Mouse (Mus musculus): ENCODE data around the gene Hpgd. TPM values are rescaled to one million over a fixed set of nuclear protein-coding genes. Genes with fewer than 3 reads are reported as not detected.
A peak's percentile ranks its signal among the peaks of the same experiment; 100 is the strongest.
"Not testable (repeated sequence)": the region's sequence is repeated elsewhere in the genome, so short reads cannot be mapped to it uniquely, and the experiment has no call there.

The Hpgd gene
- 27.7 and 29.9 TPM in 2 replicates for polyA plus RNA-seq (2015; fragmentation: Nextera tagmentation; extraction: Ambion mirVana)

DNA sequence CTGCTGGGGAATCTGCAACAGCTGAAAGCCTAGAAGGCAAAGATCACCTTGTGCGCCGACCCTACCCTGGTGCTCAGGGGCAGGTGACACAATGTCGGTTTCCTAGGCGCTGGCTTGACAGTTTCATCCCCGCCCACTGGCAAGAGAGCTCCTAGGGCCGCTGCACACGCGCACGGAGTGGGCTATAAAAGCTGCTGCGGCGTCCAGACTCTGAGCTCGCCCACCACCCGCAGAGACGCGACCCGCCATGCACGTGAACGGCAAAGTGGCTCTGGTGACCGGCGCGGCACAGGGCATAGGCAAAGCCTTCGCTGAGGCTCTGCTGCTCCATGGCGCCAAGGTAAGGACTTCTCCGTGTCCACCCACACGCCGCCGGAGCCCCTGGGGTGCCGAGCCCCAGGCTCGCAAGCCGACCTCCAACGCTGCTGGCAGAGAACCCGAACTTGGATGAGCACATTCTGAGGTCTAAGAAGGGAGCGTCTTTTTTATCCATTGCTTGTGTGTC lies at the start of gene Hpgd:
Hpgd (plus strand) TSS at position 213 of the 505 bp plus-strand sequence.
- ATAC-seq (replicated peaks; ENCODE audit: low FRiP score, low read depth) (peak; percentile 84; the same call in 1 of the 2 replicates), DNase-seq (ENCODE audit: low spot score) (peak; percentile 75)
- Histone ChIP-seq H3K9me3 (replicated peaks; ENCODE audit: low read length) (no peaks in the 10 kb centered on the region), H3K4me2 (ENCODE audit: low read length) (peak within 1 kb of the TSS; percentile 60), H3K9ac (ENCODE audit: low read depth, low read length) (peak within 1 kb of the TSS; percentile 29), H3K27ac (no peak within 1 kb of the TSS), H3K4me3 (replicated peaks; ENCODE audit: low read depth, low read length) (peak within 1 kb of the TSS; percentile 47), H3K27me3 (ENCODE audit: insufficient read depth, low read length) (no peaks in the 10 kb centered on the region), H3K4me1 (replicated peaks; ENCODE audit: insufficient read depth, low read length) (no peaks in the 10 kb centered on the region), H3K36me3 (ENCODE audit: insufficient read depth, low read length) (no peaks in the 10 kb centered on the region)
- 0% methylated on average over 33 of the region's 33 CpGs for WGBS
- no peak for TF ChIP-seq CTCF (IDR thresholded peaks at IDR 0.05; ENCODE audit: low read depth)

DNA sequence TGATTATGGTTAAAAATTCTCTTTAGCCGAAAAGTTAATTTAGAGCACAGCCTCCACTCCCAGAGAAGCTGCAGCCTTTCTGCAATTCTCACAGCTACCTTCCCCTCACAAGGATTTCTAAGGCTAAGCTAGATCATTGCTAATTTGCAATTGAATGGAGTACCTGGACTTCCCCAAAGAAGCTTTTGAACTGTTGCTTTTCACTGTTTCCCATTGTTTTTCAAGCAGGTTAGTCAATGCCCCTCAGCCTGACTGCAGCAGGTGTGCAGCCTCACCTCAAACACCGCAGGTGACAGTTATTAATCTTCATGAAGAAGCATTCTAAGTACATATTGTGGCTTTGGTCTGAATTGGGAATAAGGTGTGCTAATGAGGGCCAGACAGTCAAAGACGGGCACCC lies 42.7 kb upstream of the Hpgd start:
- 78% methylated on average over 3 of the region's 3 CpGs for WGBS
- H3K9ac ChIP-seq (ENCODE audit: low read depth, low read length); H3K9me3 ChIP-seq (replicated peaks; ENCODE audit: low read length); H3K4me3 ChIP-seq (replicated peaks; ENCODE audit: low read depth, low read length); H3K4me1 ChIP-seq (replicated peaks; ENCODE audit: insufficient read depth, low read length); DNase-seq (ENCODE audit: low spot score); H3K27me3 ChIP-seq (ENCODE audit: insufficient read depth, low read length); H3K4me2 ChIP-seq (ENCODE audit: low read length); H3K27ac ChIP-seq; ATAC-seq (replicated peaks; ENCODE audit: low FRiP score, low read depth); H3K36me3 ChIP-seq (ENCODE audit: insufficient read depth, low read length): not testable (repeated sequence)

DNA sequence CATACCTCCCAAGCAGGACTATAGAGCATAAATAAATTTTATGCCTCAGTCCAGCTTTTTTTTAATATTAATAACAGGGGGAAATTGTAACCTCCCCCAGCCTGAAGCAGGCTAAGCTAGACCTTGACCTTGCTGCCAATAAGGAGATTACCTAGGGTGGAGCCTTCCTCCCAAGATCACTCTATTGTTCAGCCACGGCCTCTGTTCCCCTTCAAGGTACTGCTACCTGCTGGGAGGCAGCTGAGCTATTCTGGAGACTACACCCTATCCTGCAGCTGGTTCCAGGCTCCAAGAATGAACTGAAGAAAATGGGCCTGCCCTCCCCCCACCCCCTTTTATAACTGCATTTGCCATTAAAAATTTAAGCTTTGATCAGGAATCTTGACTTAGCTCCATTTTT lies 42.1 kb upstream of the Hpgd start:
- no peaks in the 10 kb centered on the region for H3K36me3 ChIP-seq (ENCODE audit: insufficient read depth, low read length)
- 56% methylated on average over 1 of the region's 1 CpGs for WGBS
- no peak overlapping the region for H3K9ac ChIP-seq (ENCODE audit: low read depth, low read length)
- no peaks in the 10 kb centered on the region for H3K9me3 ChIP-seq (replicated peaks; ENCODE audit: low read length)
- no peak for TF ChIP-seq CTCF (IDR thresholded peaks at IDR 0.05; ENCODE audit: low read depth)
- no peak overlapping the region for H3K27ac ChIP-seq
- no peaks in the 10 kb centered on the region for H3K4me1 ChIP-seq (replicated peaks; ENCODE audit: insufficient read depth, low read length)
- no peak overlapping the region for H3K4me3 ChIP-seq (replicated peaks; ENCODE audit: low read depth, low read length)
- no peak for DNase-seq (ENCODE audit: low spot score)
- H3K27me3 ChIP-seq (ENCODE audit: insufficient read depth, low read length), result no peaks in the 10 kb centered on the region
- no peak for ATAC-seq (replicated peaks; ENCODE audit: low FRiP score, low read depth)
- no peak overlapping the region for H3K4me2 ChIP-seq (ENCODE audit: low read length)

DNA sequence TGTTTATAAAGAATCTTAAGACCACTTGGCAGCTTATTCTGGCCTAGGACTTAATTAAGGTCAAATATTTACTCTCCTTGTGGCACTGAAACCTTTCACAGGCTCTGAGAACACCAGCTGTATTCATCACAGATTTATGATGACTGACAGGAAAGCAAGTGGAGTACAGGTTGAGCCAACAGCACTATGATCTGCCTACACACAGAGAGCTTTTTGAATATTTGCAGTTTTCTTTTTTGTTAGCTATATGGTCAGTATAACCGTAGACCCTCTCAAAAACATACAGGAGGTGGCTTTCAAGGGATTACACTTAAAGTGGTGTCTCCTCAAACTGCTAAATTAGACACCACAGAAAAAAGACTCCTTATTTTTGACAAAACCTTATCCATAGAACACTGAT lies 33.2 kb upstream of the Hpgd start:
- Histone ChIP-seq H3K4me1 (replicated peaks; ENCODE audit: insufficient read depth, low read length) (no peaks in the 10 kb centered on the region), H3K36me3 (ENCODE audit: insufficient read depth, low read length) (no peaks in the 10 kb centered on the region), H3K27me3 (ENCODE audit: insufficient read depth, low read length) (no peaks in the 10 kb centered on the region), H3K9ac (ENCODE audit: low read depth, low read length) (no peak overlapping the region), H3K4me2 (ENCODE audit: low read length) (no peak overlapping the region), H3K27ac (no peak overlapping the region), H3K4me3 (replicated peaks; ENCODE audit: low read depth, low read length) (no peak overlapping the region), H3K9me3 (replicated peaks; ENCODE audit: low read length) (no peaks in the 10 kb centered on the region)
- DNase-seq (ENCODE audit: low spot score) (no peak), ATAC-seq (replicated peaks; ENCODE audit: low FRiP score, low read depth) (no peak)
- TF ChIP-seq CTCF (IDR thresholded peaks at IDR 0.05; ENCODE audit: low read depth), result no peak
- 81% methylated on average over 1 of the region's 1 CpGs for WGBS

DNA sequence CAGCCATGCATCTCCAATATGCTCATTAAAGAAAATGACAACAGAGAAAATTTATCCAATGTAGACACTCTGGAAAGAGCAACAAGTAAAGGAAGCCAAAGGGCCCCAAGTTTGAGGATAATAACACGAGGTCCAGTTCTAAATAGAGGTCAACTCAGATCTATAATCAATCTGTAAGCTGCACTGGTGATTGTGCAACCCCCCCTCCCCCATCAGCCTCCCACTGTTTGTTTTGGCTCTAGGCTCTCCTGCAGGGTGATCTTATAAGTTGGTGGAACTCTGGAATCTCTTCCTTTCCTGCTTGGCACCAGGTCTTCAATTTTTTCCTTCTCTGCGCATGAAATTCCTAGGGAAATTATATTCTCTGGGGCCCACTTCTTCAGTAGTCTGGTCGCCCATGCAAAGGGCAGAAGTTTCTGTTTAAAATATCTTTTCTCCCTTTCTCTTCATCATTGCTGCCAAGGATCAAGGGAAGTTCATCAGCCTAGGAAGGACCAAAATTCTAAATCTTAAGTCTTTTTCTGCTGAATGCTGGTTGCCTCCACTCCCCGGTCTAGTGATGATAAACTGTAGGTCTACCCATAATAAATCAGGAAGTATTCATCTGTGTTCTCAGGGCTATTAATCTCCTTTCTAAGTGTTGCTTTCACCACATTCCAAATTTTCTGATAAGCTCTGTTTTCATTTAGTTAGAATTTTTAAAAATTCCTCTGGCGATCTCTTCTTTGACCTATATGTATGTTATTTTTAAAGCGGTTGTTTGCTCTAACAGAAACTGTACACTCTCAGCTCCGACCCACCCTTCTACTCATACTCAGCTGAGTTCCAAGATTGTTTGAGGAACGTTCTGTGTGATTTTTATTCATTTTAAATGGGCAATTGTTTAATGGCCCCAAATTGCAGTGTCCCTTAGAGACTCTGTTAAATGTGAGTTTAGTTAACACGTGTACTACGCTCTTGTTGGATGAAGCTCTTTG lies 24.4 kb upstream of the Hpgd start:
- H3K36me3 ChIP-seq (ENCODE audit: insufficient read depth, low read length), result no peaks in the 10 kb centered on the region
- H3K4me3 ChIP-seq (replicated peaks; ENCODE audit: low read depth, low read length), result no peak overlapping the region
- DNase-seq (ENCODE audit: low spot score) (peak; percentile 90), ATAC-seq (replicated peaks; ENCODE audit: low FRiP score, low read depth) (peak; percentile 40; the same call in 1 of the 2 replicates)
- H3K9me3 ChIP-seq (replicated peaks; ENCODE audit: low read length), result no peaks in the 10 kb centered on the region
- H3K27ac ChIP-seq, result no peak overlapping the region
- no peaks in the 10 kb centered on the region for H3K27me3 ChIP-seq (ENCODE audit: insufficient read depth, low read length)
- H3K4me1 ChIP-seq (replicated peaks; ENCODE audit: insufficient read depth, low read length), result no peaks in the 10 kb centered on the region
- TF ChIP-seq CTCF (IDR thresholded peaks at IDR 0.05; ENCODE audit: low read depth), result no peak
- WGBS, result 45% methylated on average over 10 of the region's 10 CpGs
- H3K9ac ChIP-seq (ENCODE audit: low read depth, low read length), result no peak overlapping the region
- no peak overlapping the region for H3K4me2 ChIP-seq (ENCODE audit: low read length)

DNA sequence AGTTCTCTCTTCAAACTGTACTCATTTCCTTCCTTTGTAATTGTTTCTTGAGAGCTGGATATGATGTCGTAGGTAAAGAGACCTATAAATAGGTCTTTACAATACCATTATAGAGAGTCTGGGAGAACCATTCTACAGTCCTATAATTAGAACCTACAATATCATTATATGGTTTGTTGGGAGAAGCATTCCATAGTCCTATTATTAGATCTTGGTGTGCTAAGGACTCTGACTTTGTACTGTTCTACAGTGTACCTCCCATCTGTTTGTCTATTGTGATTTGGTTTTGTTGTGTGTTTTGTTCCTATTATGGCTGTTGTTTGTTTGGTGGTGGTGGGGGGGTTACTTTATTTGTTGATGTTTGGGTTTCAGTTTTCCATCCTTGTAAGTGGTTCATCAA lies 21.5 kb upstream of the Hpgd start:
- no peak for TF ChIP-seq CTCF (IDR thresholded peaks at IDR 0.05; ENCODE audit: low read depth)
- Histone ChIP-seq H3K27me3 (ENCODE audit: insufficient read depth, low read length) (no peaks in the 10 kb centered on the region), H3K4me3 (replicated peaks; ENCODE audit: low read depth, low read length) (no peak overlapping the region), H3K27ac (no peak overlapping the region), H3K9ac (ENCODE audit: low read depth, low read length) (no peak overlapping the region), H3K4me2 (ENCODE audit: low read length) (no peak overlapping the region), H3K36me3 (ENCODE audit: insufficient read depth, low read length) (no peaks in the 10 kb centered on the region), H3K4me1 (replicated peaks; ENCODE audit: insufficient read depth, low read length) (no peaks in the 10 kb centered on the region), H3K9me3 (replicated peaks; ENCODE audit: low read length) (no peaks in the 10 kb centered on the region)
- no peak for ATAC-seq (replicated peaks; ENCODE audit: low FRiP score, low read depth)
- no peak for DNase-seq (ENCODE audit: low spot score)
- 79% methylated on average over 1 of the region's 1 CpGs for WGBS

Data from kidney, postnatal 0 days (tissue).